Mouse (Mus musculus) myocyte (in vitro differentiated cells): ENCODE data around the gene Sult2a8. TPM values are rescaled to one million over a fixed set of nuclear protein-coding genes. Genes with fewer than 3 reads are reported as not detected.
"Not testable (repeated sequence)": the region's sequence is repeated elsewhere in the genome, so short reads cannot be mapped to it uniquely, and the experiment has no call there.

Source experiments
- H3K27me3 ChIP-seq: one replicate; pipeline ENCODE4 v1.6.1; 2011; ENCODE audit not compliant: control insufficient read depth, insufficient read depth, insufficient read length
- H3K36me3 ChIP-seq: one replicate; pipeline ENCODE4 v1.6.1; 2011; ENCODE audit not compliant: control insufficient read depth, insufficient read depth
- H3K4me2 ChIP-seq: one replicate; pipeline ENCODE4 v1.6.1; 2011; ENCODE audit warnings: low read depth, control low read depth
- H3K4me3 ChIP-seq: one replicate; pipeline ENCODE4 v1.5.1; 2011; ENCODE audit warnings: mild to moderate bottlenecking, control low read depth, moderate library complexity
- H3K79me2 ChIP-seq: one replicate; pipeline ENCODE4 v1.6.1; 2011; ENCODE audit not compliant: control insufficient read depth, insufficient read depth
- H3ac ChIP-seq: one replicate; pipeline ENCODE4 v1.6.1; 2011; ENCODE audit not compliant: control insufficient read depth, insufficient read length
- CEBPB ChIP-seq: IDR thresholded peaks from 2 replicates; pipeline ENCODE4 v1.6.1; 2011; ENCODE audit warnings: mild to moderate bottlenecking, moderate library complexity; ENCODE audit not compliant: poor library complexity, insufficient read depth, severe bottlenecking
- E2F4 ChIP-seq: IDR thresholded peaks from one replicate; pipeline ENCODE4 v1.6.1; 2011; ENCODE audit warnings: mild to moderate bottlenecking, control low read depth, moderate library complexity; ENCODE audit not compliant: insufficient read depth
- MYOD1 ChIP-seq, 3 experiments: IDR thresholded peaks; one replicate each; pipeline ENCODE4 v1.6.1; 2011; ENCODE audit warnings: control low read depth in 2 of 3, low read depth in 2 of 3, mild to moderate bottlenecking in 2 of 3, moderate library complexity in 1 of 3; ENCODE audit not compliant: insufficient read length in 2 of 3, control insufficient read depth in 1 of 3
- MYOG ChIP-seq, 3 experiments: IDR thresholded peaks; one replicate each; pipeline ENCODE4 v1.6.1; 2011; ENCODE audit warnings: control low read depth in 2 of 3, low read depth in 2 of 3, mild to moderate bottlenecking in 2 of 3; ENCODE audit not compliant: insufficient read length in 2 of 3, control insufficient read depth in 1 of 3, insufficient read depth in 1 of 3
- POLR2A ChIP-seq: IDR thresholded peaks from one replicate; pipeline ENCODE4 v1.6.1; 2011; ENCODE audit warnings: low read depth, mild to moderate bottlenecking, control low read depth, moderate library complexity; ENCODE audit not compliant: insufficient read length
- SRF ChIP-seq: IDR thresholded peaks from one replicate; pipeline ENCODE4 v1.6.1; 2011; ENCODE audit warnings: low read depth; ENCODE audit not compliant: control insufficient read depth, insufficient read length
- TCF12 ChIP-seq: IDR thresholded peaks from one replicate; pipeline ENCODE4 v1.6.1; 2011; ENCODE audit warnings: mild to moderate bottlenecking, control low read depth; ENCODE audit not compliant: poor library complexity, insufficient read depth, severe bottlenecking
- TCF3 ChIP-seq: IDR thresholded peaks from one replicate; pipeline ENCODE4 v1.6.1; 2011; ENCODE audit warnings: low read depth, control low read depth; ENCODE audit not compliant: insufficient read length
- USF1 ChIP-seq: IDR thresholded peaks from one replicate; pipeline ENCODE4 v1.6.1; 2011; ENCODE audit warnings: low read depth, mild to moderate bottlenecking, control low read depth, moderate library complexity
- polyA plus RNA-seq: library from polyadenylated mRNA; unstranded; fragments of >200 nt; fragmentation: generic; extraction: Trizol; gene quantifications from one replicate; pipeline ENCODE4 v1.2.1, GENCODE M21; 2012; ENCODE audit warnings: missing spikeins

Sult2a8 gene
- polyA plus RNA-seq, 1 experiment: not detected

DNA sequence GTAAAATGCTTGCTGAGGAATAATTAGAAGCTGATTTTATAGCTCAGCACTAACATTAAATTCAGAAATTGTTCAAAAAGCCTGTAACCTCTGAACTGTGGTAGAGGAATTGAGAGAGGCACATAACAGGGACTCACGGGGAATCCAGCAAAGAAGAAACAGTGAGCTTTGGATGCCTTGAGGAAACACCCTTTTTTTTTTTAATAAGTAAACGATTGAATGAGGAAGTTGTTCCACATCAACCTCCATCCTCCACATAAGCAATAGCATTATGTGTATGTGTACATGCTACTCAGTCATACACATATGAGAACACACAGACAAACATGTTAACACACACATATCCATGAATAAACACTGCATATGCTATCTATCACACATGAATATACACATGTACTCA is 8.5 kb downstream of the Sult2a8 start:
- Histone ChIP-seq H3K27me3 (no peaks in the 10 kb centered on the region), H3K4me2 (no peak overlapping the region), H3ac (no peak overlapping the region), H3K79me2 (no peaks in the 10 kb centered on the region), H3K36me3 (no peaks in the 10 kb centered on the region), H3K4me3 (no peak overlapping the region)
- no peak for TF ChIP-seq CEBPB
- no peak for TF ChIP-seq TCF12
- TF ChIP-seq MYOD1 (IDR thresholded peaks at IDR 0.05; ENCODE audit: control insufficient read depth in 1 of 3, insufficient read length in 2 of 3, low read depth in 2 of 3): no peak
- no peak for TF ChIP-seq TCF3
- no peak for TF ChIP-seq SRF
- TF ChIP-seq USF1: no peak
- no peak for TF ChIP-seq MYOG (IDR thresholded peaks at IDR 0.05; ENCODE audit: control insufficient read depth in 1 of 3, insufficient read depth in 1 of 3, insufficient read length in 2 of 3, low read depth in 2 of 3)
- TF ChIP-seq POLR2A: no peak

- not testable (repeated sequence) for H3K27me3 ChIP-seq, H3ac ChIP-seq, H3K4me2 ChIP-seq, H3K4me3 ChIP-seq, H3K79me2 ChIP-seq, H3K36me3 ChIP-seq
These were observed 47.2 kb downstream of the Sult2a8 start for GRCm38 (mm10) chr7:14399363-14399762.

DNA sequence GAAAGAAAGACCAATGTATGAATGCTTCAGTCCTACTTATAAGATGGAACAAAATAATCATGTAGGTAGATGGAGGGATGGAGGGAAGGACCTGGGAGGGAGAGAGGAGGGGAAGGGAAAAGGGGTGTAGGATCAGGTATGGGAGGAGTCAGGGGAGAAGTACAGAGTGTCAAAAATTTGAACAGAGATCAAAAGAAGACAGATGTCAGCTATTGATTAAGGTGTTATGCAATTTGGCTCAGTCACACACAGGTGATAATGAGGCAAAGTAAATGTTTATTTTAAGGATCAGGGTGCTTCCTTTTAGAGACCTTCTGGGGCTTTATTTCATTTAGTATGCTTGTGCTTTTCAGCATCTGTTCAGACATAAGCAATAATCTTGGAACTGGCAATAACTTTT is 50.1 kb downstream of the Sult2a8 start:
- Histone ChIP-seq H3K36me3 (no peaks in the 10 kb centered on the region), H3K4me2 (no peak overlapping the region), H3ac (no peak overlapping the region), H3K27me3 (no peaks in the 10 kb centered on the region), H3K4me3 (no peak overlapping the region), H3K79me2 (no peaks in the 10 kb centered on the region)
- TF ChIP-seq E2F4: no peak

Other genes with a start within 250 kb of the Sult2a8 start
- gene Sult2a6, start 191.9 kb downstream of the Sult2a8 start, polyA plus RNA-seq: not detected
- not detected for gene Obox8, start 113.2 kb downstream of the Sult2a8 start, polyA plus RNA-seq
- not detected for gene Sult2a7, start 47.5 kb upstream of the Sult2a8 start, polyA plus RNA-seq
- not detected for gene Vmn1r90, start 116.7 kb upstream of the Sult2a8 start, polyA plus RNA-seq
- not detected for gene Obox7, start 212.7 kb upstream of the Sult2a8 start, polyA plus RNA-seq